Mouse (Mus musculus) lung, postnatal 0 days (tissue): ENCODE results near the gene Dcpp1.

Experiments
- CTCF ChIP-seq: IDR thresholded peaks from 2 replicates; pipeline ENCODE4 v1.5.1; 2016; ENCODE audit warnings: antibody characterized with exemption, mild to moderate bottlenecking
- EP300 ChIP-seq: IDR thresholded peaks from 2 replicates; pipeline ENCODE4 v1.6.1; 2016; ENCODE audit warnings: antibody characterized with exemption, mild to moderate bottlenecking, control low read depth

- peak; percentile 87 for TF ChIP-seq CTCF
- no peak for TF ChIP-seq EP300
Observed at GRCm38 (mm10) chr17:23841145-23841544, 39.5 kb upstream of the Dcpp1 start.
